Mouse (Mus musculus): ENCODE results near the gene Maats1.
"Not testable (repeated sequence)": the region's sequence is repeated elsewhere in the genome, so short reads cannot be mapped to it uniquely, and the experiment has no call there.

Maats1 gene

DNA sequence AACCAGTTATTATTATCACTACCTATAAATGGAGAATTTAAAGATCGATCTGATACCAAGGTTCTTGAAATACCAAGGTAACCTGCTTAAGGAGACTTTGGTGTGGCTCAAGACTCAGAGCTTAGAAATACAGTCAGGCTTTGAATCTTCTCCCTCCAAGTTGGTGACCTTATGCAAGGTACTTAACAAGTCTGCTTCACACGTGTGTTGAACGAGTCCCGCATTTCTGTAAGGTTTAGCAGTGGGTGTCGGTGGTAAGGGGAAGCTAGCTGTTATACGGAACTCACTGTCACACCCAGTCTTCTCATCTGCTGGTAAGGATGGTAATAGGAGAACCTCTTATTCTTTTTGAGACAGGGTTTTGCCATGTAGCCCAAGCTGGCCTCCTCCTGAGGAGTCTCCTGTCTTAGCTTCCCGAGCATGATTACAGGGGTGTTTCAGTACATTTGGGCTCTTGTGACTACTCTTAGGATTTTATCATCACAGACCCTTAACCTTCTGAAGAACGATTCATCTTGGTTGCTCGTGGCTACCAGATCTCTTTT is 6.3 kb upstream of the Maats1 start:
- no peak for DNase-seq (ENCODE audit: low spot score)

DNA sequence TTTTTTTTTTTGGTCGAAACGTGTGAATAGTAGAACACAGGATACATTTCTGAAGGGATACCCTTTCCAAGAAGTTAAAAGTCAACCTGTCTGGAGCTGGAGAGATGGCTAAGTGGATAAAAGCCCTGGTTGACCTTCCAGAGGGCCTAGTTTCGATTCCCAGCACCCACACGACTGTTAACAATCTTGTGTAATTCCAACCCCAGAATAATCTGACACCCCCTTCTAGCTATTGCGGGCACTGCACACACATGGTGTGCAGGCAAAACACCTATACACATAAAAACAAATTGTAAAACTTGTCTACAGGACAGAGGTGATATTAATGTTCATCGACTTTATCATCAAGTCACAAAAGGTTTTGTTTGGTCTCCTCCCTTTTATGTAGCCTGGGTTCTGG is 5.6 kb upstream of the Maats1 start:
- no peak for DNase-seq (ENCODE audit: low spot score)

DNA sequence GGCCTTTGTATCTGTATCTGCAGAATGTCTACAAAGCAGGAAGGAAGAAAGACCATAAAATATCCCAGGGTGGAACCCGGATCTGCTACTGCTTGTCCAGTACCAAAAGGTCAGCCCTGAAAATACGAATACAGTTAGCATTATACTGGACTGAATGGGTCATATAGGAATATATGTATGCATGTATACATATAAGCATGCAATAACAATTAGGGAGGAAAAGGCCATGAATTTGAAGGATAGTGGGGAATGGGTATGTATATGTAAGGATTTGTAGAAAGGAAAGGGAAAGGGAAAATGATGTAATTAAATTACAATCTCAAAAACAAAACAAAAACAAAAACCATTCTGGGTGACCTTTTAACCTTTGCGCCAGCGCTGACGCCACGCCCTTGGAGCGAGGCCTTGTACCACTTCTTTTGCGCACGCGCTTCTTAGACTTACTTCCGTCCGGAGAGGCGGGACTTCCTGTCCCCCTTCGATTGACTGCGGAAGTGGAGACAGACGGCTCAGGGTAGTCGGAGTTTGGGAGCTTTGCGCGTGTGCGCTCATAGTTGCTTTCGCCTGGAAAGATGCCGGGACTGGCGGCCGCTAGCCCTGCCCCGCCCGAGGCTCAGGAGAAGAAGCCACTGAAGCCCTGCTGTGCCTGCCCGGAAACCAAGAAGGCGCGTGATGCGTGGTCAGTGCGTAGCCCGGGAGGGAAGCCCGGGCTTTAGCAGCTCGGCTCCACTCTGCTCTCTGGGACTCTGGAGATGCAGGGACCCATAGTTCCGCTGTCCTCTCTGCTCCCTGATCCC is 4.8 kb upstream of the Maats1 start, which contains the start of the genes Cox17 and Gm21987:
Cox17 (plus strand) TSS at position 463 of the 797 bp plus-strand sequence.
Gm21987 (plus strand) TSS at position 512 of the 797 bp plus-strand sequence.
- DNase-seq (ENCODE audit: low spot score), result peak; percentile 80

DNA sequence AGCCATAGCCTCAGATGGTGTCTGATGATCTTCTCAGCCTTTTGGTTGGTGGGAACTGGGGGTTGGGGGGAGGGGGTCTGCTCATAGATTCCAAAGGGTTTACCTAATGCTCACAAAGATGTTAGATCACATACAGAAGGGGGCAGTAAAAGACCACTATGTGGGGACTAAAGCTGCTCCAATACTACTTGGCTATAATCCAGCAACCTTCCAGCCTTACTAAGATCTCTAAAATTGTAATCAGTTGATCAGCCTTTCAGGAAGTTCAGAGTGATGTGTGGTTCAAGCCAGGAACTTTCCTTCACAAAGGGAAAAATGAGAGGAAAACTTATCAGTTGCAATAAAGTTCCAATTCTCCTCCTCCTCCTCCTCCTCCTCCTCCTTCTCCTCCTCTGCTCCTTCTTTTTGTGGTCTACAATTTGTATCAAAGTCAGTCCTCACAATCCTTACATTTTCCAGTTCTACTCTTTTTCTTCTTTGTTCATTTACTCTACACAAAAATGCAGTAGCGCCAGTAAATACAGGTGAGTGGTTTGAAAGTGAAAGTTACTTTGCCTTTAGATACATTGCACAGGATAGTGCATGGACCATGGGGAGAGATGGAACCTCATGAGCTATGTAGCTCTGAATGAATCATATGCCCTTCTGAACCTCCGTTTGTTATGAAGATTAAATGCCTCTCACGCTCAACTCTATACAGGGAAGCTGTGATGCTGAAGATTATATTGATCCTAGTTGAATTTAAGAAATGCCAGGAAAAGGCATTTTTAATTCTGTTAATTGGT is 3.2 kb upstream of the Maats1 start:
- no peak for DNase-seq (ENCODE audit: low spot score)

DNA sequence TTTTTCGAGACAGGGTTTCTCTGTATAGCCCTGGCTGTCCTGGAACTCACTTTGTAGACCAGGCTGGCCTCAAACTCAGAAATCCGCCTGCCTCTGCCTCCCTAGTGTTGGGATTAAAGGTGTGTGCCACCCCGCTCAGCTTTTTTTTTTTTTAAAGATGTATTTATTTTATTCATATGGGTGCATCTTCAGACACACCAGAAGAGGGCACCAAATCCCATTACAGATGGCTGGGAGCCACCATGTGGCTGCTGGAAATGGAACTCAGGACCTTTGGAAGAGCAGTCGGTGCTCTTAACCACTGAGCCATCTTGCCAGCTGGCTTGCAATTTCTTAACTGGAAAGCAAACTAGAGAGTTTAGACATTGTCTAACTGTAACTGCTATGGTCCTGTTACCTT is 3.9 kb downstream of the Maats1 start:
- DNase-seq (ENCODE audit: low spot score), result not testable (repeated sequence)

DNA sequence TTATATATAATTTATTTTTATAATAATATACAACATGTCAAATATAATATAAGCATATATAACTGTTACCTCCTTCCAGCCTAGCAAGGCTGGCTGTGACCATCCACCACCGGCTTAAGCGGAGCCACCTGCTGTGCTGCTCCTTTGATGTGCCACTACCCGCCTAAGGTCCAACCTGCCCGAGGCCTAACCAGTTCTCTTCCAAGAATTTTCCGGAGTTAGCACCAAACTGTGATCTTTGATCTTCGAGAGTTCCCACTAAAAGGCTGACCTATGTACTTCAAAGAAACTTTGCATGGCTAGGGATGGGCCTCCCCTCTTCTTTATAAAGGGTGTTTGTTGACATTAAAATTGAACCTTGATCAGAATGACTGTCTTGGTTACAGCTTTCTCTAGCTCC is 7.5 kb downstream of the Maats1 start:
- no peak for DNase-seq (ENCODE audit: low spot score)

DNA sequence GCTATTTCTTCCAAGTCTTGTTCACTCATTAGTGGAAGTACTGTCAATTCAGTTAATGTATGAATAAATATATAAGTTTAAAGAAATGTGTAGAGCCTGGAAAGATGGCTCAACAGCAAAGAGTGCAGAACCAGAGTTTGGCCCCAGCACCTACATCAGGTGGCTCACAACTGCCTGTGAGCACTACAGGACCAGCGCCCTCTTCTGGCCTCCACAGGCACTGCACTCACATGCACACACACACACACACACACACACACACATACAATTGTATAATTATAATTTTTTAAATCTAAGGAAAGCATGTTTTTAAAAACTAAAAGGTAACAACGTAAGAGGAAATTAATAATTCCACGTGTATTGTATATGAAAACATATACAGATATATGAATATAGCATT is 12.6 kb downstream of the Maats1 start:
- DNase-seq (ENCODE audit: low spot score), result no peak

DNA sequence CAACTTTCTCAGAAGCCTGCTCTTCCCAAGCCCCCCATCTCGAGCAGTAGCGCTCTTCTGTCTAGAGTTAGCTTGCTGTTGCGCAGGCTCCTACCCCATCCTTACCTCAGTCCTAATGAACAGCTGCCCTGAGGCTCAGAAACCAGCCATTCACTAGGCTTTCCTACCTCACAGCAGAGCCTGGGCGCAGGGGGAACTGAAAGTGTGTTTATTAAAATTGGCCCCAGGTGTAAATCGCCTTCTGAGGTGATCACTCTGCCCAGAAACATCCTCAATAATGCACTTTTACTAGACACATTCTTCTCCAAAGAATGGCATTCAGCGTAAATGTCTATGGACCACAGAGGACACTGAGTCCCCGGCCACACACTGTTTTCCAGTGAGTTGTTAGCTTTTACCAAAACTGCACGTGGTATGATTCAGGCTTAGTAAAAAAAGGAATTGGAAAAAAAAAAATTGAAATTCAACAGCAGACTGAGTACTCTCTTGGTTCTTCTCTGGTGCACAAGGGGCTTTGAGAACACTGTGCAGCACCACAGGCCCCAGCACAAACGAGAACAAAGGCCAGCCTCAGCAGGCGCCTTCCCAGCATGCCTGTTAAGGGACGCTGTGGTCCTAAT is 15.1 kb downstream of the Maats1 start:
- no peak for DNase-seq (ENCODE audit: low spot score)

DNA sequence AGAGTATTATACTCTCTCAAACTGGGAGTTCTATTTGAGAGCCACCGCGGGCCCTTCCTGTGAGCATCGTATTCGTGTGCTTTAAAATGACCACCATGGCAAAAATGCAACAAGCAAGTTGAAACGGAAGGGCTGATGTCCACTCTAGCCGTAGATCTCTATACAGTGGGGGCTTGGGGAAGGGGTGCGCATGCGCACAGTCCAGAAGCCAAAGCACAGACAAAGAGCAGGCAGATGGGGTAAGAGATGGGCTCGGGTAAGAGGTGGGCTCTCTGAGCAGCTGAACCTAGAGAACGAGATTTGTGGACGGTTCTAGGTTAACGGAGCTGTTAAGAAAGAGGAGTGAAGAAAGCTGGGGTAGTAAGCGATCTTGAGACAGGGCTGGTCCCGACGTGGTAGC is 17.6 kb downstream of the Maats1 start:
- no peak for DNase-seq (ENCODE audit: low spot score)

DNA sequence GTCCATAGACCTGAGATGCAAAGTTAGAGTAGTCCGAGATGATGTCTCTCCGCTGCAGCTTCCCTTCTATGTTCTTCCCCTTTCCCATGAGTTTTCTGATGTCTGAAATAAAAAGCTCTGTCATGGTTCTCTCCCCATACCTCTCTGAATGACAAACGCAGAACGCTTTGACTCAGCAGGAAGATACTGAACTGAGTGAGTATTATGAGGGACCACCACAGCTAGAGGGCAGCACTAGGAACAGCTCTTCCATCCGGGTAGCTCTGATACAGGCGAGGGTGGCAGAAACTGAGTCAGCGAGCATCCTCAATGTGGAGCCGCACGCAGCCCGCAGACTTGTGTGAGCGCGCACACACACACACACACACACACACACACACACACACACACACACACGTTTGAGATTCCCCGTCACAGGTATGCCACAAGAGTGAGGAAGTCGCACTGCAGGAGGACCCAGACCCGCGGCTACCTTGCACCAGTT is 20.4 kb downstream of the Maats1 start:
- DNase-seq (ENCODE audit: low spot score), result no peak

DNA sequence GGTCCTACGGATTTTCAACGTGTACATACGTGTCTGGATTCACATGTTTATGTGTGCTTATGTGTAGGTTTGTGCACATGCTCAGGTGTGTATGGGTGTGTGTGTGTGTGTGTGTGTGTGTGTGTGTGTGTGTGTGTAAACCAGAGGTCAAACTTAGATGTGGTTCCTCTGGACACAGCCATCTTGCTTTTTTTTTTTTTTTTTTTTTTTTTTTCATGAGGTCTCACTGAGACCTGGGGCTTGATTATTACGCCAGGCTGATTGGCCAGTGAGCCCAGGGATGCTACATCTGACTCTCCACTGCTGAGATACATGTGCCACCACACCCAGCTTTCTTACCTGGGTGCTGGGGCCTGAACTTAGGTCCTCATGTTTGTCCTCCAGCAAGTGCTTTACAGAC is 22.9 kb downstream of the Maats1 start:
- DNase-seq (ENCODE audit: low spot score), result no peak

DNA sequence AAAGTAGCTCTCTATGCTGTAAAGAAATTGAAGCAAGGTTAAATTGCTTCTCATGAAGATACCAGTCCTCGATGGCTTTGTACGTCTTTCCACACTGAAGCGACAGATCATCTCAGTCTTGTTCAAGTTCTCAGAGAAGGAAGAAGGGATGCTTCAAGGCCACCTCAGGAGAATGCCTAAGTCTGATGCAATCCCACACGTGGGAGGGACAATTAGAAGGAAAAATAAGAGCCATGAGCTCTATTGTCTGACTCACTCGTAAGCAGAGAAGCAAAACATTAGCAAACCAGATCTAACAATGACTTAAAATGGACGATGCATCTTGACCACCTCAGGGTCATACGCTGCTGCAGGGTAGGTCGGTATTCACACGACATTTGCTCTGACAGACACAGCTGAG is 23.5 kb downstream of the Maats1 start:
- DNase-seq (ENCODE audit: low spot score), result no peak

DNA sequence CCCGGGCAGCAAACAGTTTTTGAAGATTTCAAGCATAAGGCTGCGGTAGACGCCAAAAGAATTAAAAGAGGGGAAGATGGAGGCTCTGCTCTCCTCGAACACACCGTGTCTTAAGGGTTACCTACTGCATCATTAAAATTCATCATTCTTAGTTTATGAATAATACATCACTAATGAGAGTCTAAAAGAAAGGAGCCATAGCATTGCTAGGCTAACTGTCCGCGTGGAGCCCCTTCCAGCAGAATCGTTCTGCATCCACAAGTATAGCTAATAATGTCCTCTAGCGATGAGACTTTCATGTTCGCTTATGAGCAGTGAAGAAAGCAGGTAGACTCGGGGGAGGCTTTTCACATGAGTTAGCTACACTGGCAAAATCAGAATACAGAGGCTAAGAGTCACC is 33.7 kb downstream of the Maats1 start:
- no peak for DNase-seq (ENCODE audit: low spot score)

DNA sequence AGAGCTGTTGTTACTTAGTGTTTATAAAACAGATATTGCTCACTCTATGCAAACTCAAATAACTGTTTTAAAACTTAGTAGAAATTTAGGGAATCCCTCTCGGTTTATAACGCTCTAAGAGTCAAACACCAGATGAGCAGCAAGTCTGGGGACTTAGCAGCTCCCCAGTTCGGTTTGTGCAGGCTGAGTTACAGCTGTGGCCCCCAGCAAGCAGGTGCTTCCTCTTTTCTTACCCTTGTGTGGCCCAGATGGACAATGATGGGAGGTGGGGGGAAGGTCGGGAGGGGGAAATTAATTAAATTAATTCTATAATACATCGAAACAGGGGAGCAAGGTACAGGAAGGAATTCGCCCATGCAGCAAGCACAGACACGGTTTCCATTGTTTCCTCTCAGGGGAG is 34.3 kb downstream of the Maats1 start:
- DNase-seq (ENCODE audit: low spot score), result no peak

DNA sequence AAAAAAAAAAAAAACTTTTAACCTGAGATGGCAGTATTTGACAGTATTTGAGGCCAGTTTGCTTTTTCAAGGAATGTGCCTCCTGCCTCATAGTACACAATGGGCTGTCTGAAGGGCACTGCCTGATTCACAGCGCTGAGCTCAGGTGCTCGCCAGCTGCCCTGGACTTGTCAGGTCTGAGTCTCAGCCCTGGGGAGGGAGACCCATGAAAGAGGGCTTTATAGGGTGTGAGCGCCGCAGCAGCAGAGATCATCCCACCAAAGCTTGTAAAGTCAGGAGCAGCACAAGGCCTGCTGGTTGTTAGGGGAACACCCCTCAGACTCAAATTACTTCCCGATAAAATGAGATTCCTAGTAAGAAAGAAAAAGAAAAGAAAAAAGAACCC is 34.7 kb downstream of the Maats1 start:
- DNase-seq (ENCODE audit: low spot score), result no peak

DNA sequence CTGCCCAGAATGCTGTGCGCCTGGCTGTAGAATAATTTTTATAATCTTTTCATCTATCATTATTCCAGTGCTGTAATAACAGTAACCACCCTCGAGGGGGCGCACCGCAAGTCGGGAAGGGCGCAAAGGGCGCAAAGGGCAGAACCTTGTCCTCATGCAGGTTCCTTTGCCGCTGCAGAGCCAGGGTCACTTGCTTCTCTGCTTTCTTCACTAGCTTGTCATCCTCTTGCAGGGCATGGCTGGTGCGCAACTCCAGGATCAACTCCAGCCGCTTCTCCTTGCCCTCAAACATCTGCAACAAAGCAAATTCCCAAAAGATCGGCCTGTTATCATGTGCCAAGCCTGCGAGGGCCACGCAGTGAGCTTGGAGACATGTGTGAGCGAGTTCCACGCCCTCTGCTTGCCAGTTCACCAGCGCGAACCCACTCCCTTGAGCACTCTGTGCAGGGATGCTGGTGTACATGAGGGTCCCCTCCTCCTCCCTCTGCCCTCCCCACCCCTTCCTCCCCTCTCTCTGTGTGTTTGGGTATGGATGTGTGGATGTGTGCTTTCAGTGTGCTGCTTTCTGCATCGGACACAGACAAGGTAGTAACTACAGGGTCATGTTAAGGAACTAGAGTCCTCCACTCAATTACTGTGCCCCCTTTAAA is 35.2 kb downstream of the Maats1 start:
- no peak for DNase-seq (ENCODE audit: low spot score)

DNA sequence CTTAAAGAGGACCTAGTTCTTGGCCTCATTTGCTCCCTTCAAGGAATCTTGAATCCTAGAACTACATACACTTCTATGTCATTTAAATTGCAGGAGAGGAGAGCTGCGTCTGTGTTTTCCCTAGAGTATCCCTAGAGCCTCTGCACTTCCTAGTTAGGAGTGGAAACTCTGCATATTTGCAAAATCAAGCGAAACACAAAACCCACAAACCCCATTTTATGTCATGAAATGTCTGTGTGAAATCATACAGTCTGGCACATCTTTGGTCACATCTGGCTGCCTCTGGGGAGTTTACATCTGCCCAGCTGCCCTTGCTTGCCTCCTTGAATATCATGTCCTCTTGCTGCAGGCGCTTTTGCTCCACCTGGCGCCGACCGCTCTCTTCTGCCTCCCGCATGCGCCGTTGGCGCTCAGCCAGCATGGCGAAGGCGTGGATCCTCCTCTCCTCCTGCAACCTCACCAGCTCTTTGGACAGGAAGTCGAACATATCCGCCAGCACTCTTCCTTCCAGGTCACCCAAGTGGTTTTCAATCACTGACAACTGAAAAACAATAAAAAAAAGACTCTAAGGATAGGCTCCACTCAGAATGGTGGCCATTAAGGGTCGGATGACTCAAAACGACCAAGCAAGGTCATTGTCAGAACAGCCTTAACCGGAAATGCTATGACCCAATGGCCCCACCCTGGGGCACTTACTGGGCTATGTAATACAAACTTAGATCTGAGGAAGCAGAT is 37.3 kb downstream of the Maats1 start:
- no peak for DNase-seq (ENCODE audit: low spot score)

DNA sequence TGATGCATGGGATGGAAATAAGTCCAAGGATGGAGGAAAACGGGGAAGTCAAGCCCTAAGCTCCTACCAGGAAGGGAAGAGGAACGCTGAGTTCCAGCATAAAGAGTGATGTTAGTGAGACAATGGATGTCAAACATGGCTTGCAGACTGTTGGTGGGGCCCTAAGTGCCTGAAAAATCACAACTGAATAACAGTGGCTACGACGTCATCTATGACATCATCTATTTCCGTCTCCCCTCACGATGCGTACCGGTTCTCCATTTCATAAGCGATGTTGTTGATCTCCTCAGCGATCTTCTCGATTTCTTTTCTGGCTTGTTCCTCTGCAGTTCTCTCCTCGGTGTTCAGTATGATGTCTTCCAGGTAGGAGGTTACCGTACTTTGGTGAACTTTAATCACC is 39.6 kb downstream of the Maats1 start:
- no peak for DNase-seq (ENCODE audit: low spot score)

DNA sequence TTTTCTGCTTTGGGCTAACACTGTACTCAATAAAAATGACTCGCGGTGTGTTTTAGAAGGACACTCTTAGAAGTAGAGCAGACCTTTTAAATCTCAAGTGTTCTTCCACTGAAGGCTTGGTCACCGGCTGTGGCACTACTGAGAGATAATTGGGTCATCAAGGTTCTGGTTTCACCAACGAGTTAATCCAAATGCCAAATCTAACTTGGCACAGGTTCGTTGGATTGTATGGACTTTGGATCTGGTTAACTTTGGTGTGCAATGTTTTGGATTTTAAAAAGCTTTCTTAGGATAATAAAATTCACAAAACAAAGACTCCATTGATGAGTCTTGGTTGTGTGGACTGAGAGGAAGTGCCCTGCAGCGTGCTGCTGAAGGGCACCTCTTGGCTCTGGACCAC is 43.5 kb downstream of the Maats1 start:
- DNase-seq (ENCODE audit: low spot score), result no peak

DNA sequence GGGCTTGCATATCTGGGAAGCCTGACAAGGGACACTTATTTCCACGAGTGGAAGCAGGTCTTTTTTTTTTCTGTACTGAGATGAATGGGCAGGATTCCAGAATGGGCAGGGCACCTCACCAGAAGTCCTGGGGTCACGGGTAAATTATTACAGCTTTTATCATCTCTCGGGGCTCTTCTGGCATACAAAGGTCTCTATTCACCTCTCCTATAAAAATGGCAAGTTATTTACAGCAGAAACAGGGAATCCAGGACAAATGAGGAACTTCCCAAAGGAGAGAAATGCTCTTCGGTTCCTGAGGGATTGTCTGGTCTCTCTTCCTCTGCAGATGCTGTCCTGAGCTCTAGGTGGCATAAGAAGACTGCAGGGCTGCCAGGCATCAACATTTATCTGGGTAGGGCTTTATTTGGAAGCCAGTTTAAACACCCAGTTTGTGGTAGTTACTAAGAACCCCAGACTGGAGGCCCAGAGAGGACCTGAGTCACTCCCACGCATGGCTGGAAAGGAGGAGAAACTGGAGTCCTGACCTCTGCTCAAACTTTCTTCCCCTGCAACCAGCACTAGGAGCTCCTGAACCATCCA is 46.5 kb downstream of the Maats1 start:
- peak; percentile 25 for DNase-seq (ENCODE audit: low spot score)

Measured in ovary, postnatal 14 days (tissue).